Mouse (Mus musculus) ES-Bruce4 (cell line): ENCODE results near the gene Pbld1. TPM values are rescaled to one million over a fixed set of nuclear protein-coding genes. Genes with fewer than 3 reads are reported as not detected.
A peak's percentile ranks its signal among the peaks of the same experiment; 100 is the strongest.
"Not testable (repeated sequence)": the region's sequence is repeated elsewhere in the genome, so short reads cannot be mapped to it uniquely, and the experiment has no call there.

Source experiments
- H3K27ac ChIP-seq: 2 replicates; pipeline ENCODE4 v1.5.1; 2012; ENCODE audit warnings: low read length, inconsistent platforms; ENCODE audit not compliant: insufficient read depth
- H3K27me3 ChIP-seq: 2 replicates; pipeline ENCODE4 v1.6.1; 2012; ENCODE audit warnings: mild to moderate bottlenecking, low read length, inconsistent platforms; ENCODE audit not compliant: control insufficient read depth, poor library complexity, insufficient read depth, severe bottlenecking
- H3K36me3 ChIP-seq: 2 replicates; pipeline ENCODE4 v1.6.1; 2012; ENCODE audit warnings: inconsistent platforms, mild to moderate bottlenecking, low read length, moderate library complexity; ENCODE audit not compliant: control insufficient read depth, poor library complexity, insufficient read depth, severe bottlenecking
- H3K4me1 ChIP-seq: one replicate; pipeline ENCODE4 v1.8.1; 2011; ENCODE audit warnings: low read length; ENCODE audit not compliant: control insufficient read depth, insufficient read depth
- H3K4me3 ChIP-seq: 2 replicates; pipeline ENCODE4 v1.5.1; 2011; ENCODE audit warnings: low read depth, mild to moderate bottlenecking, low read length
- H3K9ac ChIP-seq: 2 replicates; pipeline ENCODE4 v1.6.1; 2012; ENCODE audit warnings: low read depth, mild to moderate bottlenecking, inconsistent platforms; ENCODE audit not compliant: poor library complexity, severe bottlenecking
- H3K9me3 ChIP-seq: replicated peaks from 2 replicates; pipeline ENCODE4 v1.6.1; 2012; ENCODE audit warnings: mild to moderate bottlenecking, low read length, inconsistent platforms; ENCODE audit not compliant: control insufficient read depth, poor library complexity, insufficient read depth, severe bottlenecking
- CTCF ChIP-seq: IDR thresholded peaks from one replicate; pipeline ENCODE4 v1.8.1; 2011; ENCODE audit warnings: low read depth, low read length
- EP300 ChIP-seq: IDR thresholded peaks from 2 replicates; pipeline ENCODE4 v1.6.1; 2011; ENCODE audit warnings: low read depth, low read length; ENCODE audit not compliant: insufficient read depth
- POLR2A ChIP-seq: IDR thresholded peaks from one replicate; pipeline ENCODE4 v1.8.1; 2011; ENCODE audit warnings: low read length; ENCODE audit not compliant: insufficient read depth
- polyA plus RNA-seq: library from polyadenylated mRNA; stranded (reverse); fragments of >200 nt; gene quantifications from 2 replicates; pipeline ENCODE4 v1.2.4, GENCODE M21; 2011; ENCODE audit warnings: low read depth; ENCODE audit not compliant: missing spikeins, insufficient read depth, insufficient read length

Pbld1 gene
- polyA plus RNA-seq, 1 experiment, result not detected

DNA sequence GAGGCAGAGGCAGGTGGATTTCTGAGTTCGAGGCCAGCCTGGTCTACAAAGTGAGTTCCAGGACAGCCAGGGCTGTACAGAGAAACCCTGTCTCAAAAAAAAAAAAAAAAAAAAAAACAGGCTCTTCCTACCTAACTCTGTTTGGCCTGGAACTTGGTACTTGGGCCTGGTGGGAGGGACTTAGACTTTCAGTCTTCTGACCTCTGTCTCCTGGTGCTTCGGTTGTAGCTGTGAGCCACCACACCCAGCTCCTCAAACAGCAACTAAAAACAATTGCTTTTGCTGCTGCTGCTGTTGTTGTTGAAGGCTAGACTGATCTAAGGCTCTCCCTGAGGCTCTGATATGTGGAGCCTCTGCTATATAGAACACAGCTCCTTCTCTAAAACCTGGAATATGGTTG is 10.9 kb upstream of the Pbld1 start:
- Histone ChIP-seq H3K4me1 (no peaks in the 10 kb centered on the region), H3K9me3 (no peaks in the 10 kb centered on the region), H3K36me3 (no peaks in the 10 kb centered on the region), H3K9ac (no peak overlapping the region), H3K4me3 (no peak overlapping the region), H3K27ac (0 out of 2 replicates have a peak overlapping the region, but pooled peaks have one; percentile 29), H3K27me3 (no peaks in the 10 kb centered on the region)
- no peak for TF ChIP-seq CTCF
- TF ChIP-seq EP300, result no peak
- no peak for TF ChIP-seq POLR2A

DNA sequence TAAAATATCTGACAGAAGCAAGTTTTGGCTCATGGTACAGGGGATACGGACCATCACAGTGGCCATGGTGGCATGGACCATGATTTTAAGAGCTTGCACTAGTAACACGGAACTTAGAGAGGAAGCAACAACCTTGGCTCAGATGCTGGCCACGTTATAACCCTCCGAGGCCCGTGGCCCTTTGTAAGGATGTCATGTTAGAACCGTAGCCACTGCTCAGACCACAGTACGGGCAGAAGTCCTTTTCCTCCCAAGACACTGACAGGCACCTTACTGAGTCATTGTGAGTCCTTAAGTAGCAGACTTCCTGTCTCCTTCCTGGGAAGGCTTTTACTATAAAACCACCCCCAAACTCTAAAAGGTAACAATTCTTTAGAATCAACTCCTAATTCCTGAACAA is 8.7 kb upstream of the Pbld1 start:
- Histone ChIP-seq H3K9me3 (no peaks in the 10 kb centered on the region), H3K4me3 (no peak overlapping the region), H3K4me1 (no peaks in the 10 kb centered on the region), H3K36me3 (no peaks in the 10 kb centered on the region), H3K27me3 (no peaks in the 10 kb centered on the region), H3K27ac (no peak overlapping the region), H3K9ac (no peak overlapping the region)
- TF ChIP-seq EP300 (no peak), CTCF (no peak), POLR2A (no peak)

DNA sequence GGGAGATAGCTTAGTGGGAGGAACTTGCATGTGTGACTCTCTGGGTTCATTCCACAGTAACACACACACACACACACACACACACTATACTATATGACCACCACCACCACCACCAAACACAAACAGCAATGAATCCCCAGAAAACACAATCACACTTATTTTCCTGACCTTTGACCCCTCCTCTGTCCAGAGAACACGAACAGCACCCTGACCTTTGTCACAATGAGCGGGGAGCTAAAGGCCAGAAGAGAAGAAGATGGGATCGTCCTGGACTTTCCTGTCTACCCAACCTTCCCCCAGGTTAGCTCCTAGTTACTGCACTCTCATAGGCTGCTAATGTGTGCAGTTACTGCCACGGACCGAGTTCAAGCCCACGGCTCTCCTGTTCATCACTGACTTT is 8.0 kb upstream of the Pbld1 start:
- Histone ChIP-seq H3K27ac (no peak overlapping the region), H3K36me3 (no peaks in the 10 kb centered on the region), H3K4me3 (no peak overlapping the region), H3K4me1 (no peaks in the 10 kb centered on the region), H3K27me3 (no peaks in the 10 kb centered on the region), H3K9me3 (no peaks in the 10 kb centered on the region), H3K9ac (no peak overlapping the region)
- TF ChIP-seq EP300 (no peak), POLR2A (no peak), CTCF (no peak)

DNA sequence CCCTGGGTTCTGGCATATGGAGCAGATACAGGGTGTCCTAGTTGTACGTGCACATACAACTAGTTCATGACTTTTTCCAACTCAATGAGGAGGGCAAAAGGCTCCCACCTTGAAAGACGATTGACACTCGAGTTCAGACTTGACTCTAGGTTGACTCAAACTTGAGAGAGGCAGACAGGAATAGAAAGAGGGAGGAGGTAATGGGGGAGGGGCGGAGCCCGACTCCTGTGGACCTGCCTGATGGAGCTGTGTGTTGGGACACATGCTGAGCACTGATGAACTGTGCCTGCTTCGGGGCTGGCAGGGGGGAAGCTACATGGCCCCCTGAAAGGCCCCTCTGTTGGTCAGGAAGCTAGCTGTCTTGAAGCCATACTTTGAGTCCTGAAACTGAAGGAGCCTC is 7.0 kb upstream of the Pbld1 start:
- H3K27me3 ChIP-seq, result no peaks in the 10 kb centered on the region
- no peaks in the 10 kb centered on the region for H3K9me3 ChIP-seq
- H3K27ac ChIP-seq, result no peak overlapping the region
- H3K4me3 ChIP-seq, result no peak overlapping the region
- TF ChIP-seq POLR2A, result no peak
- TF ChIP-seq EP300, result no peak
- TF ChIP-seq CTCF, result no peak
- no peak overlapping the region for H3K9ac ChIP-seq
- H3K36me3 ChIP-seq, result no peaks in the 10 kb centered on the region
- H3K4me1 ChIP-seq, result no peaks in the 10 kb centered on the region

DNA sequence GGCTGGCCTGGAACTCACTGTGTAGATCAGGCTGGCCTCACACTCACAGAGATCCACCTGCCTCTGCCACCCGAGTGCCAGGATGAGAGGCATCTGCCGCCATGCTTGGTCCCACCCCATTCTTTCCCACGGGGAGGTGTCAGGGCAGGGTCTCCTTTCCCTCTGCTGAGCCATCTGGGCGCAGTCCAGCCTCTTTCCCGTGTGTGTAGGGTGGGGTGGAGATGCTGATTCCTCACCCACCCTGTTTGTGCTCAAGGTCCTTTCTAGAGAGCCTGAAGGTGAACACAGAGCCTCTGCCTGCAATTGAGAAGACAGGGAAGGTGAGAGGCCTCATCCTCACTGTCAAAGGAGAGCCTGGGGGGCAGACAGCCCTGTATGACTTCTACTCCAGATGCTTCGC is 5.9 kb upstream of the Pbld1 start:
- not testable (repeated sequence) for H3K9ac ChIP-seq, H3K9me3 ChIP-seq, H3K27me3 ChIP-seq

DNA sequence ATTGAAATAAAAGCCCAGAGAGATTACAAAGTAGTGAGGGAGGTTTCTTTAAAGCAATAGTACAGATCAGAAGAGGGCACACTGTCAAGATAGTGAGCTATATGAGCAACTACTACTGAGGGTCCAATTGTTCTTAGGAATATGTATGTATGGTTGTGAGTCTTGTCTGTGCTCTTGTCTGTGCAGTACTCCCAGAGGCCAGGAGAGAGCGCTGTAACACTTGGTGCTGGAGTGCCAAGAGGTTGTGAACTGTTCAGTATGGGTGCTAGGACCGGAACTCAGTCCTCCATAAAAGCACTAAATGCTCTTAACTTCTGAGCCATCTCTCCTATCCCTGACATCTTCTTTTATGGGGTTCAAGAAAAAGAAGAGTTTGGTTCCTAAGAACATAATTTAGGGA is 5.4 kb upstream of the Pbld1 start:
- Histone ChIP-seq H3K4me1 (no peaks in the 10 kb centered on the region), H3K9ac (no peak overlapping the region), H3K4me3 (no peak overlapping the region), H3K36me3 (no peaks in the 10 kb centered on the region), H3K27ac (no peak overlapping the region), H3K27me3 (no peaks in the 10 kb centered on the region), H3K9me3 (no peaks in the 10 kb centered on the region)
- peak; percentile 59 for TF ChIP-seq CTCF
- TF ChIP-seq POLR2A, result no peak
- TF ChIP-seq EP300, result no peak

More for the DNA sequence above, 5.9 kb upstream of the Pbld1 start:
- not testable (repeated sequence) for H3K4me1 ChIP-seq, H3K27ac ChIP-seq, H3K4me3 ChIP-seq, H3K36me3 ChIP-seq
